Mouse (Mus musculus) 3T3-L1 (cell line): ENCODE results near the gene Mrpl23.

ENCODE experiments used
- DNase-seq: peaks from one replicate; pipeline ENCODE4 v3.0.0-alpha.2; 2015; ENCODE audit warnings: low read depth, low spot score

Gene Mrpl23

DNA sequence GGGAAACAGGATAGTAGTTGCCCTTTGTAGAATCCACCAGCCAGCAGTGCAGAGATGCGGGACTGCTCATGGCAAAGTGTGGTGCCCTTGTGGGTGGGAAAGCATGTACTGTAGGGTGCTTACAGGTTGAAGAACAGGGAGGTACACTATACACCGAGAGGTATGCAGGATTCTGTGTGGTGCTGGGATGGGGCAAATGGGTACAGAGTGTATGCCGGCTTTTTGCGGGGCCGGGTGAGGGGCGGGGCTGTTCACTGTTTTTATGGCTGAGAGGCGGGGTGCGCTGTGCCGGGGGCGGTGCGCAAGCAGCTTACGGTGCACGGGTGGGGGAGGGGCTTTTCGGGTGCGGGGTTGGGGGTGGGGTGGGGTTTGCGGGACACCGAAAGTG is at the start of gene Mrpl23:
TSS of gene Mrpl23 (plus strand) at position 16 of the 388 bp plus-strand sequence.
- no peak for DNase-seq

GRCm38 (mm10) chr7:142483136-142483535 is 49.4 kb upstream of the Mrpl23 start:
- DNase-seq, result no peak

- DNase-seq, result no peak
Observed at GRCm38 (mm10) chr7:142484780-142485179, 47.7 kb upstream of the Mrpl23 start.

DNA sequence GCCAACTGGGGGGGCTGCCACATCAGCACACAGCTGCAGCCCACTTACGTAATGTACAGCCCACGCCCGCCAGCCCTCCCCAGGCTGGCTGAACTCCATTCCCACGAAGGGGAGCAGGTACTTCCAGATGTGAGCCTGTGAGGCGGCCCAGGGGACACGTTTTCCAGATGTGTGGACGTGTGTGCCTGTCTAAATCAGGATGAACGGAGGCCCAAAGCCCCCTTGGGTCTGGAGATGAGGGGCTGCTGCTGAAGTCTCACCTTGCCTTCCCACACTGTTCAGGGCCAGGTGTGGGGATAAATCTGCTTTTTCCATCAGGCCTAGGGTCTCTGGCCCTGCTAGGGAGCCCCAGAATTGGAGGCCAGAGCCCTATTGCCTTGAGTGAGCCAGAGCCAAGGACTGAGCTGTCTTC is 45.7 kb upstream of the Mrpl23 start:
- DNase-seq, result no peak

- DNase-seq, result no peak
Observed at GRCm38 (mm10) chr7:142487341-142487859, 45.1 kb upstream of the Mrpl23 start.

DNA sequence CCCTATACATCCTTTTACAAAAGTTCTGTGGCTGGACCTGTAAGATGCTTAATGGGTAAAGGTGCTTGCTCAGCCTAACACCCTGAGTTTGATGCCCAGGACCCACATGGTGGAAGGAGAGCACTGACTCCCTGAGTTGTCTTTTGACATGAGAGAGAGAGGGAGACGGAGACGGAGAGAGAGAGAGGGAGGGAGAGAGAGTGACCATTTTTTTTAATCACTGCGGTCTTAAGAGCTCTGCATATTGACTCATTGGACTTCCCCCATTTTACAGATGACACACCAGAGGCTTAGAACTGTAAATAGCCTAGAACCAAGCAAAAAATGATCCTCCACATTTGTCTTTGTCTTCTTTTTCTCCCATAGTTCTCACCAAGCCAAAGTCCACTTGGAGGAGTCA is 44.4 kb upstream of the Mrpl23 start:
- DNase-seq, result no peak

GRCm38 (mm10) chr7:142493535-142493934 is 39.0 kb upstream of the Mrpl23 start:
- DNase-seq, result no peak

GRCm38 (mm10) chr7:142496158-142496557 is 36.3 kb upstream of the Mrpl23 start:
- no peak for DNase-seq

GRCm38 (mm10) chr7:142496800-142497199 is 35.7 kb upstream of the Mrpl23 start:
- no peak for DNase-seq

GRCm38 (mm10) chr7:142497775-142498174 is 34.7 kb upstream of the Mrpl23 start:
- DNase-seq, result peak; percentile 60

GRCm38 (mm10) chr7:142498575-142498974 is 33.9 kb upstream of the Mrpl23 start, which contains the start of gene Tnnt3:
Gene Tnnt3, plus strand, starts transcription at chr7:142498836.
- DNase-seq, result no peak

- peak; percentile 16 for DNase-seq
Observed at GRCm38 (mm10) chr7:142499010-142499721, 33.3 kb upstream of the Mrpl23 start.

GRCm38 (mm10) chr7:142500032-142500431 is 32.5 kb upstream of the Mrpl23 start:
- no peak for DNase-seq

DNA sequence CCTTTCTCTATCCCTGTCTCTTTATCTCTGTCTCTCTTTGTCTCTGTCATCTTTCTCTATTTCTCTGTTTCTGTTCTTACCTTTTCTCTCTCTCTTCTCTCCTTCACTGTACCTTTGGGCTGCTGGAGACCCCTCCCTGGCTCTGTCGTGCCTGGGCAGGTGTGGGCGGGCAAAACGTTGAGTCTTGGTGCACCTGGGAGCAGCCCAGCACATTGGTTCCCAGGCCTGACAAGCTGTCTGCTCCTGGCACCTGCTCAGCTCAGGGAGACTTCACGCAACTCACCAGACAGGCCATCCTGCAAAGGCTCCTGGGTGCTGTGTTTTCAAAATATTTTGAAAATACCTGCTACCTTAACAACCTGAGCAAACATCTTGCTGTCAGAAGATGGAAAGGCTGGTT is 29.3 kb upstream of the Mrpl23 start:
- DNase-seq, result no peak

DNA sequence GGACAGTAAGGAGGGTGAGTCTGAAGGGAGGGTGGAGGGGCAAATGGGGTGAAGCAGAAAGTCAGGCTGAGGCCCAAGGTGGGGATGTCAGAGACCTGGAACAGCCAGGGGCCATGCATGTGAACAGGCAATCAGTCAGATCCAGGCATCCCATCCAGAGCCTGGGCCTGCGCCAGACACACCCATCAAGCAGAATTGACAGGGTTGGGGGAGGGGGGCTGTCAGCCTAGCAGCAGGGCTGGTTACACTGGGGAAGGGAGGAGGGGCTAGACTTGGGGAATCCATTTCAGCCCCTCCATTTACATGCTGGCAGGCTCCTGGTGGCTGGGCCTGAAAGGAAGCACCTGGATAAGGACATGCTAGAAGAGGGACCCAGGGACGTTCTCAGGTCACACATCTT is 26.5 kb upstream of the Mrpl23 start:
- no peak for DNase-seq

DNA sequence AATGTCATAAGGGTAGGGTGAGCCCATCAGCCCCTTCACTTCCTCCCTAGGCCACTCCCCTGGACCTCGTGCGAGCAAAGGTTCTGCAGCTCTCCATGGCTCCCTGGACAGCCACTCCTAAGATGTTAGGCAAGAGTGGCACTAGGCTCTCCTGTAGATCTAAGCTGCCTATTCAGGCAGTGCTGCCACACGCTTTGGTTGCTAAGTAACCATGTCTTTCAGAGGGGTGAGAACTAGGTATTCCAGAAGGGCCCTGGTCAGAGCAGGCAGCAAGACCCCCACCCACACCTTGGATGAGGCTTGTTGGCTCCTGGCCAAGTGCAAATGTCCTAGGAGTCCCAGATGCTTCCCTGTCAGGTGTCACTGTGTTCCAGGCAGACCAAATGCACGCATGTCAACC is 26.0 kb upstream of the Mrpl23 start:
- no peak for DNase-seq

DNA sequence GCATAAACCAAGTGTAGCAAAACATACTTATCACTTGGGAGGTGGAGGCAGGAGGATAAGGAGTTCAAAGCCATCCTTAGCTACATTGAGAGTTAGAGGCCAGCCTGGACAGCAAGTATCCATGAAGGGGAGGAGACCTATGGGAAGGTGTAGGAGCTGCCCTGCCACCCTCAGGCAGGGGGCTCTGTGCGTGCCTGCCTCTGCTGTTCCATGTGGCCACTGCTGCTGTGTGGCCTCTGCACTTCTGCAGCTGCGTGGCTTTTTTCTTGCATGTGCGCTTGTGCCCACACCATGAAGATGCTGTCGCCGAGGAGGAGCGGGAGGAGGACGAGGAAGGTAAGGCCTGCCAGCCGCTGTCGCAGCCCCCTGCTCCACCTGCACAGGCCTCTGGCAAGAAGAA is 25.0 kb upstream of the Mrpl23 start:
- DNase-seq, result no peak

DNA sequence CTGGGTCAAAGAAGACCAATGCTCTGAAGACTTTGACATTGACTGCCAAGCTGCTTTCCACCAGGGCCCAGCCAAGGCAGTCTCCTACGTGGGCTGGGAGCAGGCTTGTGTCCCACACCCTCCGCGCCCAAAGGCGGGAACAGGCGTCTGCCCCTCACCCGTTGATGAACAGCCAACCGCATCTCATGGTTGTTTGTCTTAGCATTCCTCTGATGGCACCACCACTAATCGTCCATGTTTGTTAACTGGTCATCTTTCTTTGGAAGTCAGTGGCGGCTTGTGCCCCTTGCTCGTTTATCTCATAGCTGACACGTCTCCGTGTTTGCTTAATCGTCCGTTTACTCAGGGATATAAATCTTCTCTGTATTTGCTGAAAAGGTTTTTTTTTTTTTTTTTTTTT is 23.0 kb upstream of the Mrpl23 start:
- DNase-seq, result no peak

- DNase-seq, result no peak
Observed at GRCm38 (mm10) chr7:142510021-142510777, 22.3 kb upstream of the Mrpl23 start.

DNA sequence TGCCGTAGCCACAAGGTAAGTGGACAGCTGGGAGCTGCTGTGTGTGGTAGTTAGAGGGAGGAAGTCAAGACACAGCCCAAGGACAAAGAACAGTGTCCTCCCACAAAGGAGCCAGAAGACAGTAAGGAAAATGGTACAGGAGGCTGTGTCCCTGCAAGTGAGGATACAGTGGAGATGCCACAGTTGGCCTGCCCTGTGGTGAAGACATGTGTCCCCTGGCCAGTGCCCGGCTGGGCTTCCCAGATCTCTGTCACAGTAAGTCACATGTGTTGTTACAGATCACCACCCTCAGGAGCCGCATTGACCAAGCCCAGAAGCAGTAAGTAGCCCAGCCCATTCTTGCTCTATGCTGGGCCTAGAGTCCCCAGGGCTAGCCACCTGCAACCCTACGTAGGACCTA is 18.4 kb upstream of the Mrpl23 start:
- no peak for DNase-seq

DNA sequence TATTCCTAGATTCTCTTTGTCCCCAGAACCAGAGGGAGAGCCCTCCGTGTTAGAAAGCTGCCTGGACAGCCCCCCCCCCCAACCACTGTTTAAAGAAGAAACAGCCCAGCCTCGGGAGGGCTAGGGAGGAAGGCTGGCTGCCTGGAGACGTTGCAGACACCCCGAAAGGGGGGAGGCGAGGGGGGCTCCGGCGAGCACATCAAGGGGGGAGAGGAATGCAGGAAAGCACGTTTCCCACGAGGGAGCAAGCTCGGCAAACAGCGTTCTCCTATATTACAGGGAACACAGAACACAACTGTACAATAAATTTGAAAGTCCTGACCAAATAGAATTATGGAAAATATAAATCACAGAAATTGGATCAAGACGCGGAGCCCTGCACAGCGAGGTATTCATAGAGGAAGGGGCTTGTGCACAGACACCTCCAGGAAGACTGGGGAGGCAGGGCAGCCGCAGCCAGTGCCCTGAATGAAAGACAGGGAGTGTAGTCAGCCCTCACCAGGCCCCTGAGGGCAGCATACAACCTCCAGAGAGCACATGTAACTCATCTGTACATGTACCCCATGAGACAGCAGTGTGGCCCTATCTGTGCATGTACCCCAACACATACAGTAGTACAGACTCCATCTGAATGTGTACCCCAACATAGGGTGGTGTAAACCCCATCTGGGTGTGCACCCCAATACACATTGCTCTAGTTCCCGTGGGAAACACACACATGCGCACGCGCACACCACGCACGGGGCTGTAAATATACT is 16.1 kb upstream of the Mrpl23 start:
- DNase-seq, result no peak

- DNase-seq, result no peak
Observed at GRCm38 (mm10) chr7:142517531-142517930, 15.0 kb upstream of the Mrpl23 start.
